Mouse (Mus musculus) testis, adult 2 months (tissue): ENCODE data around the gene Foxn3.

Experiments
- CTCF ChIP-seq: fragments of 200-500 bp; IDR thresholded peaks from 2 replicates; pipeline ENCODE4 v1.5.1; 2012; ENCODE audit warnings: low read depth, mild to moderate bottlenecking, inconsistent platforms, low read length, moderate library complexity; ENCODE audit not compliant: control insufficient read depth, insufficient read depth, insufficient replicate concordance
- POLR2A ChIP-seq: fragments of 200-500 bp; IDR thresholded peaks from 2 replicates; pipeline ENCODE4 v1.6.1; 2012; ENCODE audit warnings: low read depth, mild to moderate bottlenecking, inconsistent platforms, low read length, moderate library complexity; ENCODE audit not compliant: control insufficient read depth

DNA sequence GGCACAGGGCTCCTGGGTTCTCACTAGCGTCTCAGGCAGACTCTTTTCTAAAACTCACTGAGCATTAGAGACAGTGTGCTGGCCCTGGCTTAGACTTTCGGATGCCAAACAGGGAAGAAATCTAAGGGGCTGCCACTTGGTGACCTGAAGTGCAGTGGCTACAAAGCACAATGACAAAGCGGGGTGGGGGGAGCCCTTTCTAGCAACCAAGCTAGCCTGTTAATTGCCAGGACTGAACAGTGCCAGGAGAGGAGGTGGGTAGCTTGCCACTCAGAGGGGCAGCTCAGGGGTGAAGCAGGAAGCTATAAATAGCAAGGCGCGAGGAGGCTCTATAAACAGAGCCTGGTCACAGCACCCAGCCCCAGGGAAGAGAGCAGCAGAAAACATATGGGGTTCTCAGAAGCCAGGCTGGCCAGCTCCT is 347.0 kb downstream of the Foxn3 start:
- TF ChIP-seq CTCF (no peak), POLR2A (no peak)
